Mouse (Mus musculus): ENCODE results near the gene A1bg.

DNA sequence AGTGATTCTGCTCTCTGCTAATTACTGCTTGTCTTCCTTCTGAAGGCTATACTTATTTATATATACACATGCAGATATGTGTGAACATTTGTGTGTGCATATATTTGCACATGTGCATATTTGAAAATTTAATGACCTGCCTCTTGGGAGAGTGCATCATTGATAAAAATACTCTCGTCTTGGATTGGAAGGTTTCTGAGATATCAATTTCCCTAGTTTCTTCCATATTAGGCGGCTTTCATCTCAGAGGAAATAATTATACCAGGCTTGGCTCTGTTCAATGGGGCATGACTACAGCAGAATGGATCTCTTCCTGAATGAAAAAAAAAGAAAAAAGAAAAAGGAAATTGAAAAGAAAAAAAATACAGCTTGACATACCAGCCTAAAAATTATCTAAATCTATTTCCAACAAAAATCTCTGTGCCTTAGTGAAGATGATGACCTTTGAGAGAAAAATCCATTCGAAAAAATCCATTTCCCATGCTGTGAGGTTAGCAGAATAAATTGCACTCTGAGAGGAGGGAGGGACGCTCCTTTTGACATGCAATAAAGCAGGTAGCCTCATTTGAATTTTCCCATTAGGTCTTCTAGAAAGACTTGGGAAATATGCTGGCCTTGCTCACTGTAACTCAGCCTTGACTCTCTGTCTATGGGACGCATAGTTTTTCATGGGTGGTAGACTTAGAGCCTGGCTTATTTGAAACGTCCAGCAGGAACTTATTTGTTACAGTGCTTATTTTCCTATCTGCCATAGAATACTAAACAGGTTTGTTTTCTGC lies 24.4 kb downstream of the A1bg start:
- TF ChIP-seq EP300 (IDR thresholded peaks at IDR 0.05; ENCODE audit: low read depth) (no peak), CTCF (IDR thresholded peaks at IDR 0.05; ENCODE audit: low read depth) (no peak)
